ENCODE assay signal across 17 mouse cellular contexts in genomic region chr8:83580826-83581225, GRCm38 (mm10). TPM values are rescaled to one million over a fixed set of nuclear protein-coding genes. Genes with fewer than 3 reads are reported as not detected.
DNase-seq lines count a peak whose midpoint lies in the region; ATAC-seq lines count a peak whose summit lies in the region.
"Had no signal": no experiment of that assay in that cellular context is flagged by ENCODE, and none has a peak within 500 bp of the region (broad histone marks: within the 10 kb centered on the region; RNA-seq: fewer than 3 reads in every experiment).

No protein-coding gene starts in this region.

- ATAC-seq in forebrain, embryonic 13.5 days = no peak
- no peak for ATAC-seq in heart, embryonic 12.5 days (ENCODE audit: insufficient number of reproducible peaks, low FRiP score)
- ATAC-seq in liver, embryonic 13.5 days (ENCODE audit: low read depth) = no peak
- no peak for ATAC-seq in liver, embryonic 11.5 days (replicated peaks; ENCODE audit: low FRiP score)
- no peak for ATAC-seq in midbrain, embryonic 11.5 days (ENCODE audit: low FRiP score)
- ATAC-seq: hindbrain, postnatal 0 days had no signal

- H3K36me3 ChIP-seq in forebrain, embryonic 10.5 days (replicated peaks) = peaks cover 68% of the 10 kb centered on the region
- peaks cover 26% of the 10 kb centered on the region for H3K36me3 ChIP-seq in forebrain, embryonic 13.5 days (ENCODE audit: poor library complexity, severe bottlenecking)
- peaks cover 22% of the 10 kb centered on the region for H3K36me3 ChIP-seq in heart, embryonic 12.5 days
- H3K36me3 ChIP-seq in liver, embryonic 13.5 days = peaks cover 21% of the 10 kb centered on the region
- H3K36me3 ChIP-seq in liver, embryonic 11.5 days (ENCODE audit: control insufficient read depth, insufficient read depth, low read length) = peaks cover 8% of the 10 kb centered on the region
- 0 out of 2 replicates have a peak, but pooled peaks cover 2% of the 10 kb centered on the region for H3K36me3 ChIP-seq in midbrain, embryonic 11.5 days (ENCODE audit: control insufficient read depth, insufficient read depth, low read length)
- H3K36me3 ChIP-seq: lung, embryonic 15.5 days; stomach, embryonic 15.5 days had no signal

- H3K4me3 ChIP-seq in forebrain, embryonic 10.5 days = no peak overlapping the region
- no peak overlapping the region for H3K4me3 ChIP-seq in forebrain, embryonic 13.5 days
- no peak overlapping the region for H3K4me3 ChIP-seq in heart, embryonic 12.5 days
- H3K4me3 ChIP-seq in liver, embryonic 13.5 days (replicated peaks) = no peak overlapping the region
- H3K4me3 ChIP-seq in liver, embryonic 11.5 days (ENCODE audit: low read depth, low read length) = no peak overlapping the region
- no peak overlapping the region for H3K4me3 ChIP-seq in midbrain, embryonic 11.5 days (ENCODE audit: low read depth, low read length)
- H3K4me3 ChIP-seq: erythroblast, embryonic 14.5 days; left cerebral cortex, adult 2 months; lung, embryonic 15.5 days; stomach, embryonic 15.5 days had no signal

- H3K27me3 ChIP-seq in forebrain, embryonic 10.5 days (ENCODE audit: poor library complexity, severe bottlenecking) = no peaks in the 10 kb centered on the region
- H3K27me3 ChIP-seq in forebrain, embryonic 13.5 days = no peaks in the 10 kb centered on the region
- H3K27me3 ChIP-seq in heart, embryonic 12.5 days (replicated peaks) = no peaks in the 10 kb centered on the region
- no peaks in the 10 kb centered on the region for H3K27me3 ChIP-seq in liver, embryonic 13.5 days
- H3K27me3 ChIP-seq in liver, embryonic 11.5 days (replicated peaks; ENCODE audit: control insufficient read depth, insufficient read depth, low read length) = no peaks in the 10 kb centered on the region
- no peaks in the 10 kb centered on the region for H3K27me3 ChIP-seq in midbrain, embryonic 11.5 days (ENCODE audit: control insufficient read depth, insufficient read depth, low read length)
- H3K27me3 ChIP-seq: lung, embryonic 15.5 days; stomach, embryonic 15.5 days had no signal

- no peak overlapping the region for H3K9ac ChIP-seq in forebrain, embryonic 13.5 days
- H3K9ac ChIP-seq in heart, embryonic 12.5 days = no peak overlapping the region
- H3K9ac ChIP-seq in liver, embryonic 13.5 days = no peak overlapping the region
- H3K9ac ChIP-seq in liver, embryonic 11.5 days (ENCODE audit: low read depth, low read length) = no peak overlapping the region
- H3K9ac ChIP-seq in midbrain, embryonic 11.5 days (ENCODE audit: low read length) = no peak overlapping the region
- H3K9ac ChIP-seq: lung, embryonic 15.5 days; stomach, embryonic 15.5 days had no signal

- H3K4me1 ChIP-seq in forebrain, embryonic 10.5 days = peaks cover 56% of the 10 kb centered on the region
- H3K4me1 ChIP-seq in forebrain, embryonic 13.5 days = peaks cover 45% of the 10 kb centered on the region
- H3K4me1 ChIP-seq in heart, embryonic 12.5 days (replicated peaks) = peaks cover 61% of the 10 kb centered on the region
- peaks cover 54% of the 10 kb centered on the region for H3K4me1 ChIP-seq in liver, embryonic 13.5 days (replicated peaks)
- H3K4me1 ChIP-seq in liver, embryonic 11.5 days (replicated peaks; ENCODE audit: control insufficient read depth, insufficient read depth, low read length) = peaks cover 26% of the 10 kb centered on the region
- H3K4me1 ChIP-seq in midbrain, embryonic 11.5 days (ENCODE audit: control insufficient read depth, insufficient read depth, low read length) = peaks cover 12% of the 10 kb centered on the region

- no peak for DNase-seq in forebrain, embryonic 10.5 days (ENCODE audit: extremely low spot score, low spot score)
- no peak for DNase-seq in heart, adult 9 months (ENCODE audit: low spot score in 2 of 2)
- no peak for DNase-seq in liver, embryonic 13.5 days
- no peak for DNase-seq in liver, embryonic 11.5 days (ENCODE audit: low spot score)
- DNase-seq in midbrain, embryonic 11.5 days (ENCODE audit: low spot score, missing footprints) = no peak
- DNase-seq in thymus, adult 18-20 months = no peak
- DNase-seq: adrenal gland, postnatal 14 days had no signal

- H3K9me3 ChIP-seq in forebrain, embryonic 10.5 days = no peaks in the 10 kb centered on the region
- H3K9me3 ChIP-seq in forebrain, embryonic 13.5 days (replicated peaks) = no peaks in the 10 kb centered on the region
- H3K9me3 ChIP-seq in heart, embryonic 12.5 days (replicated peaks) = no peaks in the 10 kb centered on the region
- no peaks in the 10 kb centered on the region for H3K9me3 ChIP-seq in liver, embryonic 13.5 days (replicated peaks)
- no peaks in the 10 kb centered on the region for H3K9me3 ChIP-seq in liver, embryonic 11.5 days (ENCODE audit: control insufficient read depth, low read length)
- no peaks in the 10 kb centered on the region for H3K9me3 ChIP-seq in midbrain, embryonic 11.5 days (ENCODE audit: control insufficient read depth, low read length)
- H3K9me3 ChIP-seq: lung, embryonic 15.5 days; stomach, embryonic 15.5 days had no signal

- H3K27ac ChIP-seq in forebrain, embryonic 10.5 days = 0 out of 2 replicates have a peak overlapping the region, but pooled peaks have one; percentile 11
- H3K27ac ChIP-seq in forebrain, embryonic 13.5 days = no peak overlapping the region
- H3K27ac ChIP-seq in heart, embryonic 12.5 days (ENCODE audit: poor library complexity, severe bottlenecking) = 0 out of 2 replicates have a peak overlapping the region, but pooled peaks have one; percentile 14
- H3K27ac ChIP-seq in liver, embryonic 13.5 days = 0 out of 2 replicates have a peak overlapping the region, but pooled peaks have one; percentile 8
- H3K27ac ChIP-seq in liver, embryonic 11.5 days (ENCODE audit: low read depth, low read length) = no peak overlapping the region
- H3K27ac ChIP-seq in midbrain, embryonic 11.5 days (ENCODE audit: low read depth, low read length) = no peak overlapping the region; the same call in 1 of the 2 replicates
- H3K27ac ChIP-seq: hindbrain, postnatal 0 days; left cerebral cortex, adult 2 months; lung, embryonic 15.5 days; stomach, embryonic 15.5 days had no signal

- 90% methylated on average over 8 of the region's 8 CpGs for WGBS in forebrain, embryonic 10.5 days
- WGBS in forebrain, embryonic 13.5 days = 95% methylated on average over 8 of the region's 8 CpGs
- WGBS in heart, embryonic 12.5 days = 89% methylated on average over 8 of the region's 8 CpGs
- WGBS in liver, embryonic 13.5 days (ENCODE audit: insufficient replicate concordance) = 75% methylated on average over 8 of the region's 8 CpGs
- WGBS in liver, embryonic 11.5 days = 86% methylated on average over 8 of the region's 8 CpGs
- 92% methylated on average over 8 of the region's 8 CpGs for WGBS in midbrain, embryonic 11.5 days

- no peak overlapping the region for H3K4me2 ChIP-seq in forebrain, embryonic 13.5 days
- H3K4me2 ChIP-seq in heart, embryonic 12.5 days = no peak overlapping the region
- H3K4me2 ChIP-seq in liver, embryonic 13.5 days = no peak overlapping the region
- H3K4me2 ChIP-seq in liver, embryonic 11.5 days = no peak overlapping the region
- no peak overlapping the region for H3K4me2 ChIP-seq in midbrain, embryonic 11.5 days
- H3K4me2 ChIP-seq: lung, embryonic 15.5 days; stomach, embryonic 15.5 days had no signal

RNA-seq across cellular contexts. Expression of gene Ndufb7, which starts 14.4 kb away (rescaled TPM):
- polyA plus RNA-seq in forebrain, embryonic 10.5 days (2016; fragmentation: Nextera tagmentation; extraction: Ambion mirVana) = 342 and 357 TPM in 2 replicates
- polyA plus RNA-seq in forebrain, embryonic 13.5 days (2015; fragmentation: Nextera tagmentation; extraction: Ambion mirVana) = 393 and 412 TPM in 2 replicates
- polyA plus RNA-seq in heart, embryonic 12.5 days (2016; fragmentation: Nextera tagmentation; extraction: Ambion mirVana) = 547 and 555 TPM in 2 replicates
- polyA plus RNA-seq in liver, embryonic 13.5 days (2015; fragmentation: Nextera tagmentation; extraction: Ambion mirVana) = 268 and 288 TPM in 2 replicates
- polyA plus RNA-seq in liver, embryonic 11.5 days (2014; fragmentation: Nextera tagmentation; extraction: Ambion mirVana) = 321 and 354 TPM in 2 replicates
- 351 and 359 TPM in 2 replicates for polyA plus RNA-seq in midbrain, embryonic 11.5 days (2014; fragmentation: Nextera tagmentation; extraction: Ambion mirVana)

RNA-seq across cellular contexts. Expression of gene Tecr, which starts 26.9 kb away (rescaled TPM):
- 637 and 658 TPM in 2 replicates for polyA plus RNA-seq in forebrain, embryonic 10.5 days (2016; fragmentation: Nextera tagmentation; extraction: Ambion mirVana)
- 613 and 652 TPM in 2 replicates for polyA plus RNA-seq in forebrain, embryonic 13.5 days (2015; fragmentation: Nextera tagmentation; extraction: Ambion mirVana)
- polyA plus RNA-seq in heart, embryonic 12.5 days (2016; fragmentation: Nextera tagmentation; extraction: Ambion mirVana) = 445 and 456 TPM in 2 replicates
- polyA plus RNA-seq in liver, embryonic 13.5 days (2015; fragmentation: Nextera tagmentation; extraction: Ambion mirVana) = 334 and 348 TPM in 2 replicates
- 468 and 475 TPM in 2 replicates for polyA plus RNA-seq in liver, embryonic 11.5 days (2014; fragmentation: Nextera tagmentation; extraction: Ambion mirVana)
- 680 and 686 TPM in 2 replicates for polyA plus RNA-seq in midbrain, embryonic 11.5 days (2014; fragmentation: Nextera tagmentation; extraction: Ambion mirVana)

RNA-seq across cellular contexts. Expression of gene Dnajb1, which starts 27.2 kb away (rescaled TPM):
- polyA plus RNA-seq in forebrain, embryonic 10.5 days (2016; fragmentation: Nextera tagmentation; extraction: Ambion mirVana) = 65.2 and 77.8 TPM in 2 replicates
- polyA plus RNA-seq in forebrain, embryonic 13.5 days (2015; fragmentation: Nextera tagmentation; extraction: Ambion mirVana) = 59.4 and 61.9 TPM in 2 replicates
- 45.1 and 47.4 TPM in 2 replicates for polyA plus RNA-seq in heart, embryonic 12.5 days (2016; fragmentation: Nextera tagmentation; extraction: Ambion mirVana)
- 54.5 and 59.6 TPM in 2 replicates for polyA plus RNA-seq in liver, embryonic 13.5 days (2015; fragmentation: Nextera tagmentation; extraction: Ambion mirVana)
- polyA plus RNA-seq in liver, embryonic 11.5 days (2014; fragmentation: Nextera tagmentation; extraction: Ambion mirVana) = 75.9 and 77.1 TPM in 2 replicates
- 61.1 and 71.3 TPM in 2 replicates for polyA plus RNA-seq in midbrain, embryonic 11.5 days (2014; fragmentation: Nextera tagmentation; extraction: Ambion mirVana)

RNA-seq across cellular contexts. Expression of gene Olfr370, which starts 45.2 kb away (rescaled TPM):
- not detected in 2 replicates for polyA plus RNA-seq in forebrain, embryonic 10.5 days (2016; fragmentation: Nextera tagmentation; extraction: Ambion mirVana)
- polyA plus RNA-seq in forebrain, embryonic 13.5 days (2015; fragmentation: Nextera tagmentation; extraction: Ambion mirVana) = 0.15 TPM in 1 of 2 replicates, not detected in the other
- polyA plus RNA-seq in heart, embryonic 12.5 days (2016; fragmentation: Nextera tagmentation; extraction: Ambion mirVana) = not detected in 2 replicates
- not detected in 2 replicates for polyA plus RNA-seq in liver, embryonic 13.5 days (2015; fragmentation: Nextera tagmentation; extraction: Ambion mirVana)
- not detected in 2 replicates for polyA plus RNA-seq in liver, embryonic 11.5 days (2014; fragmentation: Nextera tagmentation; extraction: Ambion mirVana)
- not detected in 2 replicates for polyA plus RNA-seq in midbrain, embryonic 11.5 days (2014; fragmentation: Nextera tagmentation; extraction: Ambion mirVana)
- polyA plus RNA-seq: erythroblast, embryonic 14.5 days; heart, embryonic 14.5 days; hindbrain, postnatal 0 days; limb, embryonic 14.5 days; lung, embryonic 15.5 days; neural tube, embryonic 14.5 days; stomach, embryonic 15.5 days had no signal

Comparison
In these comparisons a context has a peak if more than half of its experiments do, and no peak if none do; other contexts are left out.
1. H3K27ac ChIP-seq: peak in forebrain, embryonic 10.5 days (single experiment), heart, embryonic 12.5 days (single experiment) and liver, embryonic 13.5 days (single experiment); none in forebrain, embryonic 13.5 days (single experiment), liver, embryonic 11.5 days (single experiment) and midbrain, embryonic 11.5 days (single experiment).